Mouse (Mus musculus) testis, adult 2 months (tissue): ENCODE measurements around the gene Tmem43. TPM values are rescaled to one million over a fixed set of nuclear protein-coding genes. Genes with fewer than 3 reads are reported as not detected.
"Not testable (repeated sequence)": the region's sequence is repeated elsewhere in the genome, so short reads cannot be mapped to it uniquely, and the experiment has no call there.

ENCODE experiments used
- H3K27ac ChIP-seq: fragments of 200-500 bp; 2 replicates; pipeline ENCODE4 v1.5.1; 2012; ENCODE audit warnings: low read depth, low read length; ENCODE audit not compliant: control insufficient read depth, insufficient read depth
- H3K27me3 ChIP-seq: fragments of 200-500 bp; 2 replicates; pipeline ENCODE4 v1.6.1; 2012; ENCODE audit warnings: mild to moderate bottlenecking, low read length, moderate library complexity; ENCODE audit not compliant: control insufficient read depth, insufficient read depth
- H3K36me3 ChIP-seq: fragments of 200-500 bp; 2 replicates; pipeline ENCODE4 v1.6.1; 2012; ENCODE audit warnings: mild to moderate bottlenecking, low read length; ENCODE audit not compliant: control insufficient read depth, insufficient read depth
- H3K4me1 ChIP-seq: fragments of 200-500 bp; 2 replicates; pipeline ENCODE4 v1.6.1; 2012; ENCODE audit warnings: low read length; ENCODE audit not compliant: control insufficient read depth, insufficient read depth
- H3K4me3 ChIP-seq: fragments of 200-500 bp; 2 replicates; pipeline ENCODE4 v1.5.1; 2012; ENCODE audit warnings: low read depth, mild to moderate bottlenecking, low read length, moderate library complexity, mixed read lengths; ENCODE audit not compliant: control insufficient read depth
- CTCF ChIP-seq: fragments of 200-500 bp; IDR thresholded peaks from 2 replicates; pipeline ENCODE4 v1.5.1; 2012; ENCODE audit warnings: low read depth, mild to moderate bottlenecking, inconsistent platforms, low read length, moderate library complexity; ENCODE audit not compliant: control insufficient read depth, insufficient read depth, insufficient replicate concordance
- POLR2A ChIP-seq: fragments of 200-500 bp; IDR thresholded peaks from 2 replicates; pipeline ENCODE4 v1.6.1; 2012; ENCODE audit warnings: low read depth, mild to moderate bottlenecking, inconsistent platforms, low read length, moderate library complexity; ENCODE audit not compliant: control insufficient read depth
- polyA plus RNA-seq: library from polyadenylated mRNA; depleted of rRNA; stranded (reverse); fragments of >200 nt; gene quantifications from 2 replicates; pipeline ENCODE4 v1.2.3, GENCODE M21; 2012

The Tmem43 gene
- polyA plus RNA-seq, 1 experiment: 6.1 TPM

- TF ChIP-seq CTCF: no peak
- TF ChIP-seq POLR2A: no peak
- H3K4me1 ChIP-seq: no peaks in the 10 kb centered on the region
- H3K4me3 ChIP-seq: no peak overlapping the region
- no peaks in the 10 kb centered on the region for H3K36me3 ChIP-seq
- H3K27ac ChIP-seq: no peak overlapping the region
- no peaks in the 10 kb centered on the region for H3K27me3 ChIP-seq
These were observed 19.0 kb upstream of the Tmem43 start for GRCm38 (mm10) chr6:91454546-91454945.

- Histone ChIP-seq H3K4me1 (no peaks in the 10 kb centered on the region), H3K27ac (no peak overlapping the region), H3K36me3 (no peaks in the 10 kb centered on the region), H3K4me3 (no peak overlapping the region), H3K27me3 (no peaks in the 10 kb centered on the region)
- no peak for TF ChIP-seq CTCF
- no peak for TF ChIP-seq POLR2A
These were observed 14.0 kb upstream of the Tmem43 start for GRCm38 (mm10) chr6:91459471-91459870.

GRCm38 (mm10) chr6:91465756-91466155 lies 7.7 kb upstream of the Tmem43 start:
- TF ChIP-seq POLR2A: no peak
- no peak for TF ChIP-seq CTCF
- Histone ChIP-seq H3K27me3 (no peaks in the 10 kb centered on the region), H3K27ac (no peak overlapping the region), H3K36me3 (no peaks in the 10 kb centered on the region; the same call in 1 of the 2 replicates), H3K4me3 (no peak overlapping the region), H3K4me1 (no peaks in the 10 kb centered on the region; the same call in 1 of the 2 replicates)

GRCm38 (mm10) chr6:91467106-91467505 lies 6.4 kb upstream of the Tmem43 start:
- no peak for TF ChIP-seq POLR2A
- TF ChIP-seq CTCF: no peak
- Histone ChIP-seq H3K27me3 (no peaks in the 10 kb centered on the region), H3K4me1 (peaks cover 3% of the 10 kb centered on the region), H3K27ac (no peak overlapping the region), H3K4me3 (no peak overlapping the region), H3K36me3 (no peaks in the 10 kb centered on the region; the same call in 1 of the 2 replicates)

GRCm38 (mm10) chr6:91470712-91471111 lies 2.8 kb upstream of the Tmem43 start:
- no peak overlapping the region for H3K27ac ChIP-seq
- no peaks in the 10 kb centered on the region; the same call in 1 of the 2 replicates for H3K36me3 ChIP-seq
- TF ChIP-seq POLR2A: no peak
- TF ChIP-seq CTCF: no peak
- peaks cover 12% of the 10 kb centered on the region for H3K4me1 ChIP-seq
- no peaks in the 10 kb centered on the region for H3K27me3 ChIP-seq
- no peak overlapping the region for H3K4me3 ChIP-seq

- H3K4me1 ChIP-seq: peaks cover 12% of the 10 kb centered on the region
- not testable (repeated sequence) for H3K4me3 ChIP-seq, H3K27me3 ChIP-seq, H3K36me3 ChIP-seq, H3K27ac ChIP-seq
These were observed 2.1 kb upstream of the Tmem43 start for GRCm38 (mm10) chr6:91471427-91471826.

- peaks cover 12% of the 10 kb centered on the region for H3K4me1 ChIP-seq
- peak overlapping the region; percentile 82; the same call in 1 of the 2 replicates for H3K27ac ChIP-seq
- no peaks in the 10 kb centered on the region for H3K27me3 ChIP-seq
- peak overlapping the region; percentile 86 for H3K4me3 ChIP-seq
- no peaks in the 10 kb centered on the region for H3K36me3 ChIP-seq
- TF ChIP-seq CTCF: no peak
- TF ChIP-seq POLR2A: no peak
These were observed 1.2 kb upstream of the Tmem43 start for GRCm38 (mm10) chr6:91472319-91472718.
